Mouse (Mus musculus) bone marrow macrophage, adult 2 months (primary cell): ENCODE measurements around the gene Cd59a. TPM values are rescaled to one million over a fixed set of nuclear protein-coding genes. Genes with fewer than 3 reads are reported as not detected.

ENCODE experiments used
- H3K27ac ChIP-seq: 2 replicates; pipeline ENCODE4 v1.5.1; 2012; ENCODE audit warnings: low read depth, low read length; ENCODE audit not compliant: insufficient read depth
- H3K4me1 ChIP-seq: 2 replicates; pipeline ENCODE4 v1.6.1; 2012; ENCODE audit warnings: low read length; ENCODE audit not compliant: control insufficient read depth, insufficient read depth
- H3K4me3 ChIP-seq: 2 replicates; pipeline ENCODE4 v1.5.1; 2012; ENCODE audit warnings: mild to moderate bottlenecking, low read length, moderate library complexity; ENCODE audit not compliant: insufficient read depth
- CTCF ChIP-seq: IDR thresholded peaks from 2 replicates; pipeline ENCODE4 v1.5.1; 2012; ENCODE audit warnings: low read depth, mild to moderate bottlenecking, low read length, moderate library complexity
- POLR2A ChIP-seq: IDR thresholded peaks from 2 replicates; pipeline ENCODE4 v1.6.1; 2012; ENCODE audit warnings: mild to moderate bottlenecking, low read depth, low read length, borderline replicate concordance
- polyA plus RNA-seq: library from polyadenylated mRNA; stranded (reverse); fragments of >200 nt; gene quantifications from 2 replicates; pipeline ENCODE4 v1.2.4, GENCODE M21; 2012; ENCODE audit not compliant: missing spikeins, insufficient read depth, insufficient read length

Cd59a gene
- polyA plus RNA-seq, 1 experiment: 17.4 TPM

GRCm38 (mm10) chr2:104142140-104142539 is 46.5 kb downstream of the Cd59a start:
- TF ChIP-seq POLR2A (no peak), CTCF (no peak)
- no peak overlapping the region for H3K27ac ChIP-seq
- H3K4me3 ChIP-seq: no peak overlapping the region
- H3K4me1 ChIP-seq: no peaks in the 10 kb centered on the region

GRCm38 (mm10) chr2:104144004-104144403 is 48.4 kb downstream of the Cd59a start:
- no peak overlapping the region for H3K4me3 ChIP-seq
- no peak overlapping the region for H3K27ac ChIP-seq
- H3K4me1 ChIP-seq: no peaks in the 10 kb centered on the region
- TF ChIP-seq POLR2A: no peak
- no peak for TF ChIP-seq CTCF

- no peaks in the 10 kb centered on the region for H3K4me1 ChIP-seq
These were observed 50.4 kb downstream of the Cd59a start for GRCm38 (mm10) chr2:104145983-104146382.

GRCm38 (mm10) chr2:104147910-104148561 is 52.4 kb downstream of the Cd59a start:
- H3K4me3 ChIP-seq: no peak overlapping the region
- no peaks in the 10 kb centered on the region for H3K4me1 ChIP-seq
- TF ChIP-seq POLR2A: no peak
- H3K27ac ChIP-seq: no peak overlapping the region

More at GRCm38 (mm10) chr2:104145983-104146382, 50.4 kb downstream of the Cd59a start:
- no peak for TF ChIP-seq CTCF
- no peak for TF ChIP-seq POLR2A
- no peak overlapping the region for H3K4me3 ChIP-seq
- H3K27ac ChIP-seq: no peak overlapping the region

- Histone ChIP-seq H3K4me3 (no peak overlapping the region), H3K4me1 (no peaks in the 10 kb centered on the region)
- TF ChIP-seq POLR2A (no peak), CTCF (no peak)
These were observed 55.2 kb downstream of the Cd59a start for GRCm38 (mm10) chr2:104150608-104151397.

GRCm38 (mm10) chr2:104153345-104153744 is 57.7 kb downstream of the Cd59a start:
- TF ChIP-seq POLR2A (no peak), CTCF (no peak)
- Histone ChIP-seq H3K4me3 (no peak overlapping the region), H3K4me1 (no peaks in the 10 kb centered on the region), H3K27ac (no peak overlapping the region)

More at GRCm38 (mm10) chr2:104150608-104151397, 55.2 kb downstream of the Cd59a start:
- no peak overlapping the region for H3K27ac ChIP-seq

- Histone ChIP-seq H3K27ac (no peak overlapping the region), H3K4me1 (no peaks in the 10 kb centered on the region), H3K4me3 (no peak overlapping the region)
- no peak for TF ChIP-seq POLR2A
- TF ChIP-seq CTCF: no peak
These were observed 58.3 kb downstream of the Cd59a start for GRCm38 (mm10) chr2:104153876-104154275.

- Histone ChIP-seq H3K4me1 (no peaks in the 10 kb centered on the region), H3K27ac (no peak overlapping the region), H3K4me3 (no peak overlapping the region)
- TF ChIP-seq POLR2A (no peak), CTCF (no peak)
These were observed 62.2 kb downstream of the Cd59a start for GRCm38 (mm10) chr2:104157831-104158230.

GRCm38 (mm10) chr2:104163418-104163817 is 67.8 kb downstream of the Cd59a start:
- H3K4me3 ChIP-seq: no peak overlapping the region

GRCm38 (mm10) chr2:104163978-104164487 is 68.4 kb downstream of the Cd59a start:
- Histone ChIP-seq H3K4me3 (no peak overlapping the region), H3K4me1 (no peaks in the 10 kb centered on the region), H3K27ac (no peak overlapping the region)
- no peak for TF ChIP-seq CTCF
- TF ChIP-seq POLR2A: no peak

More at GRCm38 (mm10) chr2:104163418-104163817, 67.8 kb downstream of the Cd59a start:
- TF ChIP-seq CTCF (no peak), POLR2A (no peak)
- H3K27ac ChIP-seq: no peak overlapping the region
- H3K4me1 ChIP-seq: no peaks in the 10 kb centered on the region

Other genes starting within 250 kb of the Cd59a start
- gene Lmo2, start 137.8 kb upstream of the Cd59a start, polyA plus RNA-seq: 281 and 284 TPM in 2 replicates
- 43.2 and 44.3 TPM in 2 replicates for gene Fbxo3, start 68.1 kb upstream of the Cd59a start, polyA plus RNA-seq
- gene 4931422A03Rik, start 67.4 kb upstream of the Cd59a start, polyA plus RNA-seq: not detected in 2 replicates
- gene Gm10912, start 30.0 kb upstream of the Cd59a start, polyA plus RNA-seq: 0.66 TPM in 1 of 2 replicates, not detected in the other
- gene Gm10799, start 27.3 kb upstream of the Cd59a start, polyA plus RNA-seq: not detected in 2 replicates
- gene Cd59b, start 26.0 kb upstream of the Cd59a start, polyA plus RNA-seq: 1.9 and 2.1 TPM in 2 replicates
- not detected in 2 replicates for gene A930018P22Rik, start 27.0 kb downstream of the Cd59a start, polyA plus RNA-seq